Mouse (Mus musculus): ENCODE results near the gene Noxo1.
"Not testable (repeated sequence)": the region's sequence is repeated elsewhere in the genome, so short reads cannot be mapped to it uniquely, and the experiment has no call there.

The Noxo1 gene

DNA sequence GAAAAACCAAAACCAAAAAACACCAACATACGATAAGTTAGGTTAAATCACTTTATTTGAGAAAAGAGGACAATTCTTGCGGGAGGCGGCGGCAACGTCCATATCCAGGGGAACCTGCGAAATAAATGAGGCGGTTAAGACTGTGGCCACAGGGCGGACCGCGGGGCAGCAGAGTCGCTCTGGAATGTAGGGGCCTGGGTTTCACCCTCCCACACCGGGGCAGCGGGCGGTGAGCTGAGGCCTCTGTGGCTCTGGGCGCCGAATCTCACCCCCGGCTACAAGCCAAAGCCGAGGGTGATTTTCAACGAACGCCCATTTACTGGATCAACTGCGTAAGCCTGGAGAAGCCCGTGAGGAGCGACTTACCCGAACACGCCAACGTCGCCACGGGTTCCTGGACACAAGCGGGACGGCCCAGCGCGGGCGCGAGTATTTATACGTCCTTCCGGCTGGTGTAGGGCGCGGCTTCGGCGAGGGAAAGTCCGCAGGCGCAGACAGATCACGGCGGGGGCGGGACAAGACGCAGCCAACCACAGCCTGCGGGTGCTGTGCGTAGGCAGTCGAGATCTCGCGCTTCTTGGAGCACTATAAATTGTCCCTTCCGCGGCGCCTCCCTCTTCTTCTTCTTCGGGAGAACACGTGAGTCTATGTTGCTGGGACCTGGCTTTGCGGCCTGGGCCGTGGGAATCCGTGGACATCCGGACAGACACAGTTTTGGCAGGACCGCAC lies 23.6 kb downstream of the Noxo1 start:
- peak; percentile 98 for DNase-seq (ENCODE audit: low spot score)

GRCm38 (mm10) chr17:24720616-24721015 lies 24.6 kb downstream of the Noxo1 start:
- DNase-seq (ENCODE audit: low spot score), result peak; percentile 39

DNA sequence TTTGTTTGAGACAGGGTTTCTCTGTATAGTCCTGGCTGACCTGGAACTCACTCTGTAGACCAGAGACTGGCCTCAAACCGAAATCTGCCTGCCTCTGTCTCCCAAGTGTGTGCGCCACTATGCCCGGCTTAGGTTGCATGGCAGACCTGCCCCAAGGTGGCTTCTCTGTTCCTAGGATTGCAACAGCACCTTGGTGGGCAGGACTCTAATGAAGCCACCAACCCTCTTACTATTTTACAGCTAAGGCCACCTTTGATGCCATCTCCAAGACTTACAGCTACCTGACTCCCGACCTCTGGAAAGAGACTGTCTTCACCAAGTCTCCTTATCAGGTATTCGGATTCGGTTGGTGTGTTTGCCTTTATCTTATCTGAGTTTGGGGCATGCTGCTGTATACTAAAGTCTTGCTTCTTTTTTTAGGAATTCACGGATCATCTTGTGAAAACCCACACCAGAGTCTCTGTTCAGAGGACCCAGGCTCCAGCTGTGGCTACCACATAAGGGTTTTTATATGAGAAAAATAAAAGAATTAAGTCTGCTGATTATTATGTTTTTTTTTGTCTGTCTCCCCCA lies 25.4 kb downstream of the Noxo1 start:
- not testable (repeated sequence) for DNase-seq (ENCODE audit: low spot score)

DNA sequence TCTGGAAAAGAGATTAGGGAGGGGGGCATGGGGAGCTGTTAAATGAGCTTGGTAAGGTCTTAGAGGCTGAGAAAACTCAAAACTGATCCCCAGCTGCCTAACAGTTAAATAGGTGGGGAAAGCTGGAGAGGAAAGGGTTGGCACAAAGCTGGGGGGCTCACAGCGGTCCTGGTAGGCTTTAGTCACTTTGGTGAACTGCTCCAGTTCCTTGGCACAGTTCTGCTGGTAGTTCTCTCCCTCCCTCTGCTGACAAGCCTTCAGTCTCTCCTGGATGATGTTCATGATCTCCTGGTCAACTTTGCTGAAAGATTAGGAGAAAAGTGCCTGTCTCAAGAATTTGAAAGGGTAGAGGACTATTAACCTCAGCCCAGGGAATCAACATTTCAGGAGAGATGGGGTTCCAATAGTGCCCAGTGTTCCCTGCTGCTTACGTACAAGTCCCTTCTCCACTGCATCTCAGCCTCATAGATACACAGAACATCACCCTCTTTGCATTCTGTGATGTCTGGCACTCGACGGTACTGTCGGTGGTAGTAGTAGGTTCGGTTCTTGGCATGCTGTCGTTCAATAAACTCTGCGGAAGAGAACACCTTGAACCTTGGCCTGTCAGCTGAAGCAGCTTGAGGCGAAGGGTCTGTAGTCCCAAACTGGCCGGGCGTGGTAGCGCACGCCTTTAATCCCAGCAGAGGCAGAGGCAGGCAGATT lies 26.3 kb downstream of the Noxo1 start:
- peak; percentile 43 for DNase-seq (ENCODE audit: low spot score)

- no peak for DNase-seq (ENCODE audit: low spot score)
Observed at GRCm38 (mm10) chr17:24723122-24723880, 27.3 kb downstream of the Noxo1 start.

GRCm38 (mm10) chr17:24723881-24724180 lies 27.8 kb downstream of the Noxo1 start:
- DNase-seq (ENCODE audit: low spot score), result no peak

GRCm38 (mm10) chr17:24724184-24724583 lies 28.1 kb downstream of the Noxo1 start, which contains the start of gene Ndufb10:
Gene Ndufb10 (minus strand): TSS chr17:24724478.
- peak; percentile 98 for DNase-seq (ENCODE audit: low spot score)

GRCm38 (mm10) chr17:24725637-24726390 lies 29.8 kb downstream of the Noxo1 start:
- DNase-seq (ENCODE audit: low spot score), result no peak

DNA sequence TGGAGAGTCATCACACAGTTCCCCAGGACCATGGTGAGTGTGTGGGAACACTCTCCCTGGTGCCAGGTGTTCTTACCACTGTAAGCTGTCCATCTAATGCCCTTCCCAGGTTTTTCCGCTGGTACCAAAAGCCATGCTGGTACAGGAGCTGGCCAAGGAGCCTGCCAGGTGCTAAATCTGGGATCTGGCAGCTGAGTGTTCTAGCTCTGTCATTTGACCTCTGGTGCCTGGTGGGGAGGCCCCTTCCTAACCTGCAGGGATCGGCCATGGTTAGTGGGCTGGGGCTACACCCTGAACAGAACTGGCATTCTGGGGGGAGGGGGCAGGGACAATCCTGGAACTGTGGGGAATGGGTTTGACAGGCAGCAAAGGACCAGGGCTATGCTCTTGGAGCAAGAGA lies 31.6 kb downstream of the Noxo1 start, which contains the start of gene Rpl3l:
TSS of gene Rpl3l (plus strand) at position 203 of the 400 bp plus-strand sequence.
- no peak for DNase-seq (ENCODE audit: low spot score)

DNA sequence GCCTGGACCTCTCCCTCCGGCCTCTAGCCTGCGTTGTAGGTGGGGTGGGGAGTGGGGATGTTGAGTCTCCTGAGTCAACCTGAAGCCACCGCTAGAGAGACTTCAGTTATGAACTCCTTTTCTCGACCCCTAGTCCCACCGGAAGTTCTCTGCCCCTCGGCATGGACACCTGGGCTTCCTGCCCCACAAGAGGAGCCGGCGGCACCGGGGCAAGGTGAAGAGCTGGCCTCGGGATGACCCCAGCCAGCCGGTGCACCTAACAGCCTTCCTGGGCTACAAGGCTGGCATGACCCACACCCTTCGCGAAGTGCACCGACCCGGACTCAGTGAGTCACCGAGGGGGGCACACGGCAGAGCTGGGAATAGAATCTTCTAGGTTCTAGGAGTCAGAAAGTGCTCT lies 32.1 kb downstream of the Noxo1 start:
- DNase-seq (ENCODE audit: low spot score), result no peak

DNA sequence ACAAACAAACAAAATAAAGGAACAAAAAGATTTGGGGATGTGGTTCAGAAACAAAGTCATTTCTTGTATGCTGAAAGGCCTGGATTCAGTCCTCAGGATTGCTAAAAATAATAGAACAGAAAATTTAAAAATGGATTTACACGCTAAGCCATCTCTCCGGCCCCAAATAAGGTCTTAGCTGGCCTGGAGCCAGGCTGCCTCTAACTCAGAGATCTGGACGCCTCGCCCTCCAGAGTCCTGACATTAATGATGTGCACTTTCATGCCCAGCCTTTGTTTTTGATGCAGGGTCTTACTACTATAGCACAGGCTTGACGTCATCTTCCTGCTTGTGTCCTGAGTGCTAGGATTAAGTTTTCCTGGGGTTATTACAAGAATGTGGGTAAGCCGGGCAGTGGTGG lies 33.0 kb downstream of the Noxo1 start:
- no peak for DNase-seq (ENCODE audit: low spot score)

DNA sequence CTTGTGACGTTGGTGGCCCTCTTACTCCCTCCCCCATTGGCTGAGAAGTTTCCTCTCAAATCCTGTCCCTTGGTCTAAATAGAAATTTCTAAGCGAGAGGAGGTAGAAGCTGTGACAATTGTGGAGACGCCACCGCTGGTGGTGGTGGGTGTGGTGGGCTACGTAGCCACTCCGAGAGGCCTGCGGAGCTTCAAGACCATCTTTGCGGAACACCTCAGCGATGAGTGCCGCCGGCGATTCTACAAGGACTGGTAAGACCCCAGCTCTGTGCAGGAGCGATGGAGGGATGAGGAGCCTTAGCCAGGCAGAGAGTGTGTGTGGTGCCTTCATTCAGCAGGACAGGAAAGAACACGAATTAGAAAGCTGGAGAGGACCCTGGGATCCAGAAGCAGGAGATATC lies 34.8 kb downstream of the Noxo1 start:
- no peak for DNase-seq (ENCODE audit: low spot score)

DNA sequence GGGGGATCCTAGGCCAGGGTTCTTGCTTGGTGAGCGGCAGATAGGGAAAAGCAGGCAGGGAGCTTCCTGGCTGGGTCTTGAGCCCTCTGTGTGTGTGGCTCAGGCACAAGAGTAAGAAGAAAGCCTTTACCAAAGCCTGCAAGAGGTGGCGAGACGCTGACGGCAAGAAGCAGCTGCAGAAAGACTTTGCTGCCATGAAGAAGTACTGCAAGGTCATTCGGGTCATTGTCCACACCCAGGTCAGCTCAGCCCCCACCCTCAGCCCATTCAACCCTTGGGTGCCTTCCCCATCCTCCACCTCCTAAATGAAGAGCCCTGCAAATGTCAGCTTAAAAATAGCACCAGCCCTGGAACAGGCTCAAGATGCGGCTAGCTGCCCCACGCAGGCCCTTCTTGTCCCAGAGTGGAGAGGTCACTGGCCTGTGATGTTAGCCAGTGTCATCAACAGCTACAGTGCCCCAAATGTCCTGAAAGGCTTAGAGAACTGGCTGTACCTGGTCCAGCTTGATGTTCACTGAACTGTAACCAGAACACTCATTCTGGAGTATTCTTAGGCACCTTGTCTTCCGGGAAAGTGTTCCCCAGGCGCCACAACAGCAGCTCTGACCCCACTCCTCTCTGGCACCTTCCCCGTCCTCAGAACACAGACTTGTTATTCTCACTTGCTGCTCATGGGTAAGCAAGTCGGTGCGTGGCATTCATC lies 36.4 kb downstream of the Noxo1 start:
- DNase-seq (ENCODE audit: low spot score), result no peak

- DNase-seq (ENCODE audit: low spot score), result peak; percentile 60
Observed at GRCm38 (mm10) chr17:24733434-24734050, 37.5 kb downstream of the Noxo1 start.

DNA sequence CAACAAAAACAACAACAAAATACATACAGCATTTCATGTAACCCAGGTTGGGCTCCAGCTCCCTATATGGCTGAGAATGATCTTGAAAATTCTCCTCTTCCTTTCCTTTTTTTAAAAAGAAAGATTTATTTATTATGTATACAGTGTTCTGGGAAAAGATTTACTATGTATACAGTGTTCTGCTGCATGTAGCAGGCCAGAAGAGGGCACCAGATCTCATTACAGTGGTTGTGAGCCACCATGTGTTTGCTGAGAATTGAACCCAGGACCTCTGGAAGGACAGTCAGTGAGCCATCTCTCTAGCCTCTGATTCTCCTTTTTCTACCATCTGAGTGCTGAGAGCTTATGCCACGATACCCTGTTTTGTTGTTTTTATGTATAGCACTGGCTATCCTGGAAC lies 38.5 kb downstream of the Noxo1 start:
- DNase-seq (ENCODE audit: low spot score), result no peak

DNA sequence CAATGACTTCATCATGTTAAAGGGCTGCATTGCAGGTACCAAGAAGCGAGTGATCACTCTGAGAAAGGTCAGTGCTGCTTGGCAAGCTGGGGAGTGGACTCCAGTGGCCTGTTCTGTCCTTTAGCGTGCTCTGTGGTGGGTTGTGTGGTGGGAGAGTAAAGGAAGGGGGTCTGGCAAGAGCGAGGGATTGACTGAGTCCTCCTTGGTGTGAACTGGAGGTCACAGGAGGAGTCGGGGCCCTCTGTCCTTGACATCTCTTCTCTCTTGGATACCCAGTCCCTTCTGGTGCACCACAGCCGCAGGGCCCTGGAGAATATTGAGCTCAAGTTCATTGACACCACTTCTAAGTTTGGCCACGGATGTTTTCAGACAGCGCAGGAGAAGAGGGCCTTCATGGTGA lies 39.4 kb downstream of the Noxo1 start:
- DNase-seq (ENCODE audit: low spot score), result peak; percentile 41

GRCm38 (mm10) chr17:24736330-24737051 lies 40.5 kb downstream of the Noxo1 start, which contains the start of gene Msrb1:
Gene Msrb1 (plus strand): TSS chr17:24736642.
- DNase-seq (ENCODE audit: low spot score), result peak; percentile 96

DNA sequence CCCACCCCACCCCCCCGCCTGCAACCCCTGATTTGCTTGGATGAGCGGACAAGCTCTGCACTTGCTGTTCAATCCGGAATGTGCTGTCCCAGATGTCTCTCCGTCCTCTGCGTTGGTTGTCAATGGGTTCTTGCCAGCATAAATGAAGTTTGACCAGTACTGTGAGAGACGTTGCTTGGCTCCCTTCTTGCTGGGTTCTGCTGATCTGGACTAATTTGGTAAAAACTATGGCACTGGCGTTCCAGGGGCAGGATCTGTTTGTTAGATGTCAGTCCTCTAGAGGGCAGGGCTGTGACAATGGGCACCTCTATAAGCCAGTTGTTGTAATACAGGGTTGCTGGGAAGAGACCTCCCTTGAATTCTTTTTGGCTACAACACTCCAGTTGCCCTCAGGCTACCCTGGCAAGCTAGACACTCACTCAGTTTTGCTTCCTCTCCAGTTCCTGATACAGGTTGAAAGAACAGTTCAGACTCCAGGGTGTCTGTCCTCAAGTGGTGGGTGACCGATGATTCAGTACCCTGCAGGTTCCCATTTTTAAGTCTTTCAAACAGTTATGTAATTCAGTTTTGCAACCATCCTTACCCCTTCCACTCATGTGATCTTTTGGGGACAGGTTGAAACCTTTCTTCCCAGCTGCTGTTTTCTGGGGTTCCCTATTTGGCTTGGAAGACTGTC lies 41.2 kb downstream of the Noxo1 start:
- peak; percentile 39 for DNase-seq (ENCODE audit: low spot score)

GRCm38 (mm10) chr17:24738238-24738637 lies 42.2 kb downstream of the Noxo1 start:
- peak; percentile 36 for DNase-seq (ENCODE audit: low spot score)
